Mouse (Mus musculus) lung, embryonic 15.5 days (tissue): ENCODE results near the gene Acot8. TPM values are rescaled to one million over a fixed set of nuclear protein-coding genes. Genes with fewer than 3 reads are reported as not detected.
"Not testable (repeated sequence)": the region's sequence is repeated elsewhere in the genome, so short reads cannot be mapped to it uniquely, and the experiment has no call there.

ENCODE experiments used
- ATAC-seq: fragments of 200-750 bp; cut with Nextera tagmentation; 2 replicates; pipeline ENCODE4 v1.8.0; 2017; ENCODE audit warnings: moderate number of reproducible peaks, borderline replicate concordance; ENCODE audit not compliant: low FRiP score, low TSS enrichment; ENCODE audit errors: extremely low read depth
- H3K27ac ChIP-seq: fragments of 300-500 bp; sonication (generic); 2 replicates; pipeline ENCODE4 v1.5.1; 2015; ENCODE audit warnings: moderate library complexity, mild to moderate bottlenecking, inconsistent platforms
- H3K27me3 ChIP-seq: fragments of 300-500 bp; sonication (generic); 2 replicates; pipeline ENCODE4 v1.6.1; 2015; ENCODE audit warnings: inconsistent platforms
- H3K36me3 ChIP-seq: fragments of 300-500 bp; sonication (generic); 2 replicates; pipeline ENCODE4 v1.6.1; 2015; ENCODE audit warnings: inconsistent platforms
- H3K4me1 ChIP-seq: fragments of 300-500 bp; sonication (generic); 2 replicates; pipeline ENCODE4 v1.6.1; 2015; ENCODE audit warnings: inconsistent platforms
- H3K4me2 ChIP-seq: fragments of 300-500 bp; sonication (generic); 2 replicates; pipeline ENCODE4 v1.6.1; 2015; ENCODE audit warnings: inconsistent platforms, mild to moderate bottlenecking, moderate library complexity
- H3K4me3 ChIP-seq: fragments of 300-500 bp; sonication (generic); 2 replicates; pipeline ENCODE4 v1.5.1; 2015; ENCODE audit warnings: mild to moderate bottlenecking, inconsistent platforms
- H3K9ac ChIP-seq: fragments of 300-500 bp; sonication (generic); 2 replicates; pipeline ENCODE4 v1.6.1; 2015; ENCODE audit warnings: inconsistent platforms
- H3K9me3 ChIP-seq: fragments of 300-500 bp; sonication (generic); 2 replicates; pipeline ENCODE4 v1.6.1; 2016; ENCODE audit warnings: inconsistent platforms
- WGBS: fragments of 180-500 bp; shearing (Covaris S2); methylation state at CpG from one replicate; pipeline ENCODE4 v1.1.7; 2015; 5-methylcytosine and 5-hydroxymethylcytosine counted together
- polyA plus RNA-seq: library from polyadenylated mRNA; unstranded; fragments of >200 nt; fragmentation: Nextera tagmentation; extraction: Ambion mirVana; gene quantifications from 2 replicates; pipeline ENCODE4 v1.2.1, GENCODE M21; 2015

The Acot8 gene
- polyA plus RNA-seq, 1 experiment from 2014 or later = 20.3 TPM

GRCm38 (mm10) chr2:164805332-164805718 is 643 bp upstream of the Acot8 start:
- Histone ChIP-seq H3K9me3 (no peaks in the 10 kb centered on the region), H3K36me3 (peaks cover 4% of the 10 kb centered on the region; the same call in 1 of the 2 replicates), H3K9ac (peak overlapping the region; percentile 69), H3K4me1 (peaks cover 15% of the 10 kb centered on the region), H3K4me3 (peak overlapping the region; percentile 70), H3K27me3 (no peaks in the 10 kb centered on the region), H3K4me2 (peak overlapping the region; percentile 78), H3K27ac (peak overlapping the region; percentile 81)
- peak; percentile 40; the same call in 1 of the 2 replicates for ATAC-seq
- 1% methylated on average over 21 of the region's 21 CpGs for WGBS

- ATAC-seq = no peak
- Histone ChIP-seq H3K4me2 (peak overlapping the region; percentile 65), H3K36me3 (peaks cover 16% of the 10 kb centered on the region), H3K4me1 (peaks cover 15% of the 10 kb centered on the region), H3K9ac (peak overlapping the region; percentile 82), H3K9me3 (no peaks in the 10 kb centered on the region), H3K4me3 (peak overlapping the region; percentile 70), H3K27ac (no peak overlapping the region), H3K27me3 (no peaks in the 10 kb centered on the region)
- 46% methylated on average over 1 of the region's 1 CpGs for WGBS
These were observed 765 bp downstream of the Acot8 start for GRCm38 (mm10) chr2:164803921-164804313.

DNA sequence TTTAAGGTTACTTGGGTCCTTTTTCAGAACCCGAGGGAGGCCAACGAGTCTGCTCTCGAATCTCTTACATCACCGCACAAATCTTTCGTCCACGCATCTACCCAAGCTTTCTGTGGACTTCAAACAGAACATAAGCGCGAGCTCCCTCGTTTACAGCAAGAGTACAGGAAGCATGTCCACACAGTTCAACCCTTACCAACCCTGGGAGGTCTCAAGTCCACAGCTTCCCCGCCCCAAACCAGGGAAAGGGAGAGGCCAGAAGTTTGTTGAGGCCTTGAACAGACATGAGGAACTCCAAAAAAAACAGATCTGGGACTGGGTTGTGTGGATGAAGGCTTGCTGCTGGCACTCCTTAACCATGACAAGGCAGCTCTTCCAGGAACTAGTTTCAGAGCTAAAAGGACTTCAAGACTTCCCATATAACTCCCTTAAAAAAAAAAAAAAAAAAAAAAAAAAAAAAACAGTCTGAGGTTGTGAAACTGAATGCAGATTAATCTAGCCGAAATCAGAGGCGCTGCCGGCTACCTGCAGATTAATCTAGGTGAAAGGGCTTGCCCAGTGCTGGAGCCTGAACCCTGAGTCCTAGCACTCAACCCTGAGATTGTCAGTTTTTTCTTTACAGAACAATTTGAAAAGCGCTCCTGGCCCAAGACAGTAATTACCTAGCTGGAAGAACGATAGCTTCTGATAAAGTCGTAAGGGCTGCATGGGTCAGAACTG is 1.3 kb downstream of the Acot8 start:
- peak overlapping the region; percentile 70 for H3K4me3 ChIP-seq
- H3K4me1 ChIP-seq = peaks cover 15% of the 10 kb centered on the region
- 86% methylated on average over 16 of the region's 16 CpGs for WGBS
- no peak for ATAC-seq
- H3K27me3 ChIP-seq = no peaks in the 10 kb centered on the region
- H3K27ac ChIP-seq = no peak overlapping the region
- H3K9ac ChIP-seq = peak overlapping the region; percentile 82
- H3K9me3 ChIP-seq = no peaks in the 10 kb centered on the region
- peaks cover 21% of the 10 kb centered on the region for H3K36me3 ChIP-seq
- peak overlapping the region; percentile 65 for H3K4me2 ChIP-seq

DNA sequence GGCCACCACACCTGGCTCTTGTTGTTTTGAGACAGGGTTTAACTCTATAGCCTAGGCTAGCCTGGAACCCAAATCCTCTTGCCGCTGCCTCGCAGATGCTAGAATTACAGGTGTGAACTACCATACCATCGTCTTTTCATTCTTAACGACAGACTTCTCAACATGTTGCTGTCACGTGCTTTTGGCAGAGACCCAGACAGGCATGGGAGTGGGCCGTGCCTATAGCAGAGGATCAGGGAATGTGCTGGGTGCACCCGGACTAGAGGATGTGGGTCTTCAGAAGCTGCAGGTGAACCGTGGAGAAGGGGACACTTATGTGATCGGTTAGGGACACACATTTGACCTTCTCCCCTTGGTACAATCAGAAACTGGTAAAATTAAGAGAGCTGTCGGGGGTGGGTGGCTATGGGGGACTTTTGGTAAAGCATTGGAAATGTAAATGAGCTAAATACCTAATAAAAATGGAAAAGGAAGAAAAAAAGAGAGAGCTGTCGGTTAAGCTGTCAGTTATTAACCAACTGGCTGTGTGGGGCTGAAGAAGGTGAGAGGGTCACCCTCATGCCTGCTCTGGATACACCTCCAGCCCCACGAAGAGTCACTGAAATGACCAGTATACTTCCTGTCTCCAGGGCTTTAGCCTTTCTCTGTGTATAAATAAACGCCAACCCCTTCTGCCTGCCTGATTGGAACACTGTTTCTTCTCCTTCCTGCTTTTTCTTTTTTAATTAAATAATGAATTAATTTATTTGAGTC is 4.3 kb downstream of the Acot8 start:
- 85% methylated on average over 13 of the region's 13 CpGs for WGBS
- no peak for ATAC-seq
- Histone ChIP-seq H3K4me2 (no peak overlapping the region), H3K4me3 (no peak overlapping the region), H3K27ac (no peak overlapping the region), H3K27me3 (no peaks in the 10 kb centered on the region), H3K4me1 (peaks cover 8% of the 10 kb centered on the region), H3K9ac (no peak overlapping the region), H3K36me3 (peaks cover 36% of the 10 kb centered on the region), H3K9me3 (no peaks in the 10 kb centered on the region)

- H3K36me3 ChIP-seq = peaks cover 47% of the 10 kb centered on the region
- H3K4me3 ChIP-seq, H3K9ac ChIP-seq, H3K4me1 ChIP-seq, ATAC-seq, H3K4me2 ChIP-seq, H3K27ac ChIP-seq, H3K27me3 ChIP-seq, H3K9me3 ChIP-seq: not testable (repeated sequence)
- 72% methylated on average over 6 of the region's 6 CpGs for WGBS
These were observed 6.1 kb downstream of the Acot8 start for GRCm38 (mm10) chr2:164798554-164798953.

DNA sequence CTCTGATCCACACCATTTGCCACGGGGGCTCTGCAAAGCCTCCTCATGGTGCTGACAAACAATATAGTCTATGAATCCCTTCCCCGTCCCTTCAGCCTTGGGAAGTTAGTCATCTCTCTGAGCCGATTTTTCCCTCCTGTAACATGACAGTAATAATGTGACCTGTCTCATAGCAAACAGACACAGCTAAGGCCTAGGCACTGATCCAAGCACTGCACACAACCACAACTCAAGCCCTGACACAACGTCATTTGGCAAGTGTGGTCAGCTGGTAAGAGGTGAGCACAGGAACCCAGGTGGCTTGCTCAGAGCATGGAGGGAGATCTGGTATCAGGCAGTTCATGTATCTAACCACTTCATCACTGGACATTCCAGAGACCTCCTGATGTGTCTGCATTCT is 8.8 kb downstream of the Acot8 start:
- Histone ChIP-seq H3K4me2 (no peak overlapping the region), H3K4me3 (no peak overlapping the region), H3K27ac (no peak overlapping the region), H3K27me3 (no peaks in the 10 kb centered on the region), H3K9me3 (no peaks in the 10 kb centered on the region), H3K9ac (no peak overlapping the region), H3K36me3 (peaks cover 71% of the 10 kb centered on the region), H3K4me1 (0 out of 2 replicates have a peak, but pooled peaks cover 2% of the 10 kb centered on the region)
- 58% methylated on average over 4 of the region's 4 CpGs for WGBS
- no peak for ATAC-seq

- H3K9ac ChIP-seq = no peak overlapping the region
- 0 out of 2 replicates have a peak, but pooled peaks cover 2% of the 10 kb centered on the region for H3K4me1 ChIP-seq
- peaks cover 59% of the 10 kb centered on the region for H3K36me3 ChIP-seq
- no peak overlapping the region for H3K27ac ChIP-seq
- H3K9me3 ChIP-seq = no peaks in the 10 kb centered on the region
- H3K4me2 ChIP-seq = no peak overlapping the region
- H3K4me3 ChIP-seq = no peak overlapping the region
- no peaks in the 10 kb centered on the region for H3K27me3 ChIP-seq
- WGBS = 32% methylated on average over 5 of the region's 5 CpGs
- ATAC-seq = no peak
These were observed 10.4 kb downstream of the Acot8 start for GRCm38 (mm10) chr2:164794293-164794692.

- no peak overlapping the region for H3K9ac ChIP-seq
- peaks cover 54% of the 10 kb centered on the region for H3K36me3 ChIP-seq
- no peak overlapping the region for H3K27ac ChIP-seq
These were observed 10.9 kb downstream of the Acot8 start for GRCm38 (mm10) chr2:164793772-164794171.

DNA sequence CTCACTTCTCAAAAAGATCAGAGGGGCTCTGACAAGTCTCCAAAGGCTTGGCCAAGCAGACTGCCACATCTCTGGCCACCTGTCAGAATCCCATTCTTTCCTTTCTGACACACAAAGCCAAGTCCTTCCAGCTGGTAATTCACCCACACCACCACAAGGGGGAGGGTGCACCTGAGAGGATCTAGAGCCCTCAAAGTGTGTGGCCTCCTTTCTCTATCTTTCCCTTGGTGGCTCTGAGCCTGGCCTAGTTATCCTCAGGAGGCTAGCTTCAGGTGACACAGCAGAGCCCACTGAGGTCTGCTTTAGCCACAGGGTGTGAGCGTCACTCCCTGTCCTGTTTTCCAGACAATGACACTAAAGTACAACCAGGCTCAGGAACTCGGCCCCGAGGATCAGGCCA is 11.4 kb downstream of the Acot8 start:
- no peaks in the 10 kb centered on the region for H3K27me3 ChIP-seq
- H3K9me3 ChIP-seq = no peaks in the 10 kb centered on the region
- no peak overlapping the region for H3K9ac ChIP-seq
- no peak for ATAC-seq
- no peak overlapping the region for H3K4me3 ChIP-seq
- WGBS = 67% methylated on average over 3 of the region's 3 CpGs
- peaks cover 9% of the 10 kb centered on the region; the same call in 1 of the 2 replicates for H3K4me1 ChIP-seq
- H3K36me3 ChIP-seq = peaks cover 50% of the 10 kb centered on the region
- H3K27ac ChIP-seq = no peak overlapping the region
- no peak overlapping the region for H3K4me2 ChIP-seq

More at GRCm38 (mm10) chr2:164793772-164794171, 10.9 kb downstream of the Acot8 start:
- 94% methylated on average over 2 of the region's 2 CpGs for WGBS
- Histone ChIP-seq H3K9me3 (no peaks in the 10 kb centered on the region), H3K4me1 (peaks cover 3% of the 10 kb centered on the region; the same call in 1 of the 2 replicates), H3K4me3 (no peak overlapping the region), H3K27me3 (no peaks in the 10 kb centered on the region), H3K4me2 (no peak overlapping the region)
- no peak for ATAC-seq

GRCm38 (mm10) chr2:164792400-164793190 is 12.1 kb downstream of the Acot8 start:
- H3K4me3 ChIP-seq = no peak overlapping the region
- no peak overlapping the region for H3K9ac ChIP-seq
- no peak overlapping the region for H3K4me2 ChIP-seq
- peaks cover 45% of the 10 kb centered on the region for H3K36me3 ChIP-seq
- no peak for ATAC-seq
- H3K9me3 ChIP-seq = no peaks in the 10 kb centered on the region
- H3K27ac ChIP-seq = no peak overlapping the region
- H3K4me1 ChIP-seq = peaks cover 14% of the 10 kb centered on the region; the same call in 1 of the 2 replicates
- no peaks in the 10 kb centered on the region for H3K27me3 ChIP-seq
- 88% methylated on average over 12 of the region's 12 CpGs for WGBS

- no peaks in the 10 kb centered on the region for H3K9me3 ChIP-seq
- peaks cover 40% of the 10 kb centered on the region for H3K36me3 ChIP-seq
- H3K27me3 ChIP-seq = no peaks in the 10 kb centered on the region
- no peak overlapping the region for H3K4me3 ChIP-seq
- H3K4me2 ChIP-seq = no peak overlapping the region
- 88% methylated on average over 18 of the region's 18 CpGs for WGBS
- no peak overlapping the region for H3K27ac ChIP-seq
- peaks cover 21% of the 10 kb centered on the region for H3K4me1 ChIP-seq
- no peak for ATAC-seq
- H3K9ac ChIP-seq = no peak overlapping the region
These were observed 12.8 kb downstream of the Acot8 start for GRCm38 (mm10) chr2:164791841-164792261.
